Mouse (Mus musculus): Measurements from ENCODE around the gene Sox30.
A peak's percentile ranks its signal among the peaks of the same experiment; 100 is the strongest.

Sox30 gene

DNA sequence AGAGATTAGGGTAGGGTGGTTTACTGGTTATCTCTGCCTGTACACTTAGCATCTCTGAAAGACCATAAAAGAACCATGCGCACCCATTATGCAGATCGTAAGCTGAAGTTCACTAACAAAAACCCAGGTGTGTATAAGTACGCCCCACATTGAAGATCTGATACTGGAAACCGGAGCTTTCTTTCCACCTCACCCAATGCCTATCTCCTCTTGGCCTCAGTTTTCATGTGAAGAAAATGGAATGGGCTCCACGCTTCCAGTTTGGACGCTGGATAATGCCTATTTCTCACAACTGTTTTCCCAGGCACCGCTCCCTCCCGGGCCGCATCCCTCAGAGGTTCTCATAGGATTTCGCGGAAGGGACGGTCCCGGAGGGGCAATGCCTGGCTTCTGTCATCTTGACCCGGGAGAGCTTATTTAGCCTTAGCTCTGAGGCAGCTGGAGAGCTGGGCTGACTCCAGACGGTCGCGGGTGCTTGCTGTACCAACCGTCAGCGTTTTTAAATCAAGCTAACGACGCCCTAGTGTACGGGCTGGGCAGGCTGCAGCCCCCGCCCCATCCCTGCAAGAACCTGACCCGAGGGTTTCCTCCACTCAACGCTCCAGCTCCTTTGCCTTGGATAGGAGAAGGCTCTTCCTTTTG lies 76.8 kb downstream of the Sox30 start:
- peak; percentile 96 for DNase-seq

DNA sequence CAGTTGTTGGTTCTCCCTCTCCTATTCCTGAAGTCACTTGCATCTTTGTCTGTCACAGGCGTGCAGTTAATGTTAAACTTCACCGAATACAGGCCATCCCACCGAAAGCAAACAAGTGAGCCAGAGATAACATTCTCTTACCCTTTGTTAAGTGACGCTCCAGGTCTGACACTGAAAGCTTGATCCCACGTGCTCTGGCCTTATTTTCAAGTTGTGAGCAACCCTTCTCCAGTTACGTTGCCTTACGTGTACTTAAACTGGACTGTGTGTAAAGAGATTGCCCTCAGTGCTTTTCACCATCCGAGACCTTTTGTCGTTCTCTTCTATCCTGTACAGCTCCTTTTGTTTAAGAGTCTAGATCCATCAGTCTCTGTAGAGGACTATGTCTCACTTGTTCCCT lies 77.9 kb downstream of the Sox30 start:
- peak; percentile 89 for DNase-seq

DNA sequence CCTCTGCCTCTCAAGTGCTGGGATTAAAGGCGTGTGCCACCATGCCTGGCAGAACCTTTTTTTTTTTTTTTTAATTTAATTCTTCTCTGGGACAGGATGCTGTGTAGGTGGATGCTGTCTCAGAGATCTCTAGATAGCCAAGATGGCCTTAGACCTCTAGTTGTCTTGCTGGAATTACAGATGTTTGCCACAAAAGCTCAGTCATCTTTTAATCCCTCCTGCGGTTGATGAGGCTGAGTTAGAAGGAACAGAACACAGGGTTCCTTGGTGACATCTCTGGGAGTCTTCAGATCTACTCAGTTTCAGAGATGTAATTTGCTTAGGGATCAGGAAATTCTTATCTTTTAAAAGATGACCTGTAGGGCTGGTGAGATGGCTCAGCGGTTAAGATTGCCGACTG lies 78.8 kb downstream of the Sox30 start:
- no peak for DNase-seq

DNA sequence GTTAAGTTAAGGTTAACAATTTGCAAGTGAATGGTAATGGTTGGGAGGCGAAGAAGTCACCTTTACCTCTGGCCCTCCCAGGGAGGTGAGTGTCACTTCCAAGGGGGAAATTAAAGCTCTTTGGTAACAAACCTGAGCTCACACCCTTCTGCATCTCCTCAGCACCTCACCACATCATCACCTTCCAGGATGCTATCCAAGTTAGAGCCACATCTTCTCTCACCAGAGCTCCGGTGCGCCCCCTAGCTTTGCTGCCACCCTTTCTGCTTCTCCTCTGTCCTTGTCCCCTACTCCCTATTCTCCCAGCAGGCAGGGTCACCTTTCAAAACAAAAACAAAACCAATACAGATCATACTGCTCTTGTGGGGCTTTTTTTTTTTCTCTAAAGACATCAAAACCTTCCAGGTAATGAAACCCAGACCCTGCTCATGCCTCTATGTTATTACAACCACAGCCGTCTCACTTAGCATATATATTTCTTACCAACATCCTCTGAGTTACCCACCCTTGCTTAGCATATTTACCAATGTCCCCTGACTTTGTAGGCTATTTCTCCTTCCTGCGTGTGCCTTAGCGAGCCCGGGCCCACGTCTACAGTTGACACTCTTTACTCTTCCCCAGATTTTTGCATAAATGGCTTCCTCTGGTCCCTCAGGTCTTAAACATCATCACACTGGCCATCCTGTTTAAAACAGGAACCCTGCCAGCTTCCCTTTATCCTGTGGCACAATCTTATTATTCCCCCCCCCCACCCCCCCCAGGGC lies 80.0 kb downstream of the Sox30 start:
- DNase-seq: peak; percentile 87

DNA sequence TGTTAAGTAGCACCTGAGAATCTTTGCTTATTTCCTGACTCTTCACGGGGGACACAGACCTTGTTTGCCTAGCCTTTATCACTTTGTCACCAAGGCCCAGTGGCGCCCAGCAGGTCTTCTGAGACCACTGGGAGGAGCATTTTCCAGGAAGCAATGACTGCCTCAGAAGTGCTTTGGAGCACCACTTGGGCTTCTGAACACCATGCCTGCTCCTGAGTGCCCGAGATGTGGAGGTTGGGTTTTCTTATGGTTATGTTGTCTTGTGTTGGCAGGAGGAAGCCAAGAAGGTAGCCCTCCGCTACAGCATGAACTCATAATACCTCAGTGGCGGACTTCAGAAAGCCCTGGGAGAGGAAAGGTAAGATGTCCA lies 80.5 kb downstream of the Sox30 start:
- peak; percentile 84 for DNase-seq

DNA sequence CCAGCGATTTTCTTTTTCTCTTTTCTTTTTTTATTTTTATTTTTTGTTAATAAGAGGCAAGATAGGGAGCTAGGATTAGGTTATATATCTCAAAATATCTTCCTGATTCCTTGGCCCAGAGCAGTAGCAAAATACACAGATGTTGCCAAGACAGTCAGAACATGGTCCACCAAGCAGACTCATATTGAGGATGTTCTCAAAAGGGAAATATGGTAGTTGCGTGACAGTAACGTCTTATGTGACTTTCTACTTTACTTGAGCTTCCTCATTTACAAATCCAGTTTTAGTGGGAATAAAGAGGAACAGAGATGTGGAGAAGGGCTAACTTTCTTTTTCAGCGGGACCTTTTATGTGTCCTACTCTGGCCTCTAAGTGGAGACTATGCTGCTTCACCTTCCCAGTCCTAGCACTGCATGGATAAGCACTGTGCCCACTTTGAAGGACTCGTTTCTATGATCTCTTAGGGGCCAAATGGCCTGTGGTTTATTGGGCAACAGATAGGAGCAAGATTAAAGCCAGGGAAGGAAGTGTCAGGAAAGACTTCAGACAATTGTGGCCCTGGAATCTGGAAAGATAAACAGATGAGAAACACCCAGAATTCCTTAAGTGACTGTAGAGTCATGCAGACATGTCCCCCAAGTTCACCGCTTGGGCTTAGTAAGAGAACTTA lies 81.8 kb downstream of the Sox30 start:
- DNase-seq: peak; percentile 88

DNA sequence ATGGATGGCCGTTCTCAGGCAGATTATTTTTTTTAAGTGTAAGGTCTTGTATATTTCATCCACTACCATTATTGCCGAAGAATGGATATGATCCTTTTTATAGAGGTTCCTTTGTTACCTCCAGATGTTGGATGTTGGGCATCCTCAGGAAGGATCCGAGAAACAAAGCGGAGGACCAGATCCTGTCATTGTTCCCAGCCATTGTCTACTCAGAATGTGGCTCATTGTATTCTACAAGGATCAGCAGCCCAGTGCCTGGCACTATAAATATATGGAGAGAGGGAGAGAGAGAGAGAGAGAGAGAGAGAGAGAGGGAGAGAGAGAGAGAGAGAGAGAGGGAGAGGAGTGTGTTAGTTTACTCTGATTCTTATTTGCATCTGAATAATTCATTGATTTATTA lies 82.5 kb downstream of the Sox30 start:
- DNase-seq: peak; percentile 66

DNA sequence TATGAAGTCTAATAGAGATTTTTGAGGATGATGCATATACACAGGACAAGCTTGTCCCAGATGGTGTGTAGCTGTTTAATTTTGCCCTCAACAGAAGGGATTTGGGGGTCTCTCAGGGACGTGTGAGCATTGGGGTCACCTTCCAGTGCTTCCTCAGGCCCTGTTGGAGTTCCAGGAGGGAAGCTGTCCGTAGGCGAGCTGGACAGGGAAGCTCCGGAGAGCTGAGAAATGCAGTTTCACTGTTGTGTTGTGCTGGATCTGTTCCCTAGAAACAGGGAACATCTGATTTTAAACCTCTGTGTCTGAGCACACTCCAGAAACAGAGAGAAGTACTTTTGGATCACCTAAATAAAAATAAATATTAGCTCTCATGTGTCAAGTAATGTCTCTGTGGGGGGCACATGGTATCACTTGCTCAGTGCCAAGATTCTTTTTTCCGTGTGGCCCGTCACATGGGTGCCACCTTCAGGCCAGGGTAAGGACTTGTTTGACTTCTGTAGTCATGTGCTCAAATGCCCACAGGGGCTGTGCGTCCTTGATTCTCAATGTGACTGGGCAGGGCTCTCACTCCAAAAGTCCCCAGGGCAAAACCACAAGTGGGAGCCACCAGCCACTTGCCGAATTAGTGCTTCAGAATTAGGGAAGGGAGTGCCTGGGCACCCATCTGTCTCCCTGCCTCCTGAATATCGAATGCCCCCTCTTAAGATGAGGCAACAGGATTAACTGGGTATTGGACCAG lies 83.1 kb downstream of the Sox30 start:
- peak; percentile 99 for DNase-seq

DNA sequence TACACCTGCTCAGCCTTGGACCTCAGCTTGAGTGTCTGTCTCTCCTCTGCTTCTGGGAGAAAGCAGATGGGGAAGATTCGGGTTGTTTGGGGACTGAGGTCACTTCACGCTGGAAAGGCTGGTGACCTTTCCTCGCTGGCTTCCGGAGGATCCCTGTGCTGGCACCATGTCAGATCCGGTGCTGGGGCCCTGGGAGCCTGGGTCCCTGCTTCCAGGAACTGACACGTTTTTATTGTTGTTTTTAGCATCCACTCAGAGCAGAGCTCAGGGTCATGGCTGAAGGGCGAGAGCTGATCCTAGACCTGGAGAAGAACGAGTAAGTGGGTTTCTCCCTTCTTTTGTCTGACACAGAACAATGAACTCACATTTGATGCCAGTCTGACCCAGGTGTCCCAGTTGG lies 84.7 kb downstream of the Sox30 start:
- DNase-seq: peak; percentile 97

DNA sequence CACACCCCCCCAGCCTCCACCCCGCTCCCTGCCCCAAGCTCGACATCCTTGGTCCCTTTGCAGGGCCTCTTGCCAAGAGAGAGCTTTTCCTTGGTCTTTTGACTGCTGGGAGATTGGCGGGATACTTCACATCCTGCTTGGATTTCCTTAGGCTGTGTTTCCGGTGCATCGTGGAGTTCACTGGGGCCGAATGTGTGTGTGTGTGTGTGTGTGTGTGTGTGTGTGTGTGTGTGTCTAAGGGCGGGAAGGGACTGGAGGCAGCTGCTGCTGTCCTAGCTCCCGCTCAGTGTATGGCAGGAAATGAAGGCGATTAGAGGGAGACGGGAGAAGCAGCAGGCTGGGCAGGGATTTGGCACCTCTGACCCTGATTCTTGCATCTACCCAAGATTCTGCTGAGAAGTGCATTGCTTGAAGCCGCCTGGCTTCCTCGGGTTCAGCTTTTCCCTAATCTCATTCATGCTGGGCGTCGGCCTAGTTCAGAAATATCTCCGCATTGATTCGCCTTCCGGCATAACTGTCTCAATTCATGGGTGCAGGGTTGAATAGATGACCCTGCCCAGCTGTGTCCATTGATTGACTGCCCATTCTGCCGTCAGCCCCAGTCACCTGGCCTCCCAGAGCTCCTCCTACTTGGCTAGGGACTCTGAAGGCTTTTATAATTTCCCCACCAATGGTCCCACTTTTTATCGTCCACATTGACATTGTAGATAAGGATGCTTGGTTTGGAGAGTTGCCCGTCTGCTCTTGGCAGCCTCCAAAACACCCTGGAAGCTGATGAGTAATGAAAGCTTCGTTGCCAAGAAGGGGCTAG lies 85.3 kb downstream of the Sox30 start:
- DNase-seq: peak; percentile 99
